Mouse (Mus musculus): ENCODE measurements around the gene Ppp3ca.

GRCm38 (mm10) chr3:136828451-136828850, 158.5 kb downstream of the Ppp3ca start:
- TF ChIP-seq CTCF (IDR thresholded peaks at IDR 0.05; ENCODE audit: low read depth) (no peak), EP300 (IDR thresholded peaks at IDR 0.05; ENCODE audit: low read depth) (no peak)

Data from heart, postnatal 0 days (tissue).